Mouse (Mus musculus): Measurements from ENCODE around the gene Ifi205. TPM values are rescaled to one million over a fixed set of nuclear protein-coding genes. Genes with fewer than 3 reads are reported as not detected.
"Not testable (repeated sequence)": the region's sequence is repeated elsewhere in the genome, so short reads cannot be mapped to it uniquely, and the experiment has no call there.

Ifi205 gene
- polyA plus RNA-seq, 1 experiment from 2014 or later: 1.2 TPM

- no peaks in the 10 kb centered on the region for H3K36me3 ChIP-seq
- no peak overlapping the region for H3K4me3 ChIP-seq
- H3K27me3 ChIP-seq (ENCODE audit: insufficient read depth, poor library complexity, severe bottlenecking): no peaks in the 10 kb centered on the region
- no peaks in the 10 kb centered on the region for H3K4me1 ChIP-seq
- 86% methylated on average over 3 of the region's 3 CpGs for WGBS
- no peak overlapping the region for H3K27ac ChIP-seq
- H3K9me3 ChIP-seq: no peaks in the 10 kb centered on the region
- DNase-seq (ENCODE audit: low spot score): no peak
These were observed 6.9 kb upstream of the Ifi205 start for GRCm38 (mm10) chr1:174038480-174038879.

- Histone ChIP-seq H3K36me3 (no peaks in the 10 kb centered on the region), H3K27ac (no peak overlapping the region), H3K4me3 (no peak overlapping the region), H3K9me3 (no peaks in the 10 kb centered on the region), H3K27me3 (ENCODE audit: insufficient read depth, poor library complexity, severe bottlenecking) (no peaks in the 10 kb centered on the region), H3K4me1 (no peaks in the 10 kb centered on the region)
- DNase-seq (ENCODE audit: low spot score): no peak
- WGBS: 57% methylated on average over 4 of the region's 4 CpGs
These were observed 4.2 kb upstream of the Ifi205 start for GRCm38 (mm10) chr1:174035841-174036240.

DNA sequence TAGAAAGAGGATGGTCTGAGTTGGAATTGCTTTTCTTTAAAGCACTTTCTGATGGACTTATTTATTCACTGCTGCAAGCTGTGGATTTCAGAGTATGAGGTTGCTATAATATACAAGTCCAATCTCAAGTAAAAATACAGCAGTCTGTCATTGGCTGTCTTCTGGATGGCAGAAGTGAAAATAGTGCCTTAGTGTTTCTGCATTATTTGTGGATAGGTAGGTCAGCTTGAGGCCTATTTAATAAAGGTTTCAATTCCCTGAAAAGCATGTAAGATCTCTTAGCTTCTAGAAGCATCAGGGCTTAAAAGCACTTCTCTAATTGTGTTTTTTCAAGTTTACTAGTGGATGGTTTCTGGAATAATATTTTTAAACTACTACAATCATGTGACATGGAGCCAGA, 24.6 kb downstream of the Ifi205 start:
- not testable (repeated sequence) for DNase-seq (ENCODE audit: low spot score); H3K27ac ChIP-seq; H3K4me1 ChIP-seq; H3K4me3 ChIP-seq; H3K36me3 ChIP-seq; H3K27me3 ChIP-seq (ENCODE audit: insufficient read depth, poor library complexity, severe bottlenecking); H3K9me3 ChIP-seq

- H3K27ac ChIP-seq; H3K36me3 ChIP-seq; H3K4me3 ChIP-seq; H3K27me3 ChIP-seq (ENCODE audit: insufficient read depth, poor library complexity, severe bottlenecking); DNase-seq (ENCODE audit: low spot score); H3K9me3 ChIP-seq; H3K4me1 ChIP-seq: not testable (repeated sequence)
- WGBS: 83% methylated on average over 2 of the region's 3 CpGs
These were observed 27.1 kb downstream of the Ifi205 start for GRCm38 (mm10) chr1:174004352-174005109.

GRCm38 (mm10) chr1:173995003-173995402, 36.6 kb downstream of the Ifi205 start:
- Histone ChIP-seq H3K4me1 (no peaks in the 10 kb centered on the region), H3K4me3 (no peak overlapping the region), H3K9me3 (no peaks in the 10 kb centered on the region), H3K27me3 (ENCODE audit: insufficient read depth, poor library complexity, severe bottlenecking) (no peaks in the 10 kb centered on the region), H3K36me3 (no peaks in the 10 kb centered on the region), H3K27ac (no peak overlapping the region)
- 77% methylated on average over 4 of the region's 4 CpGs for WGBS
- DNase-seq (ENCODE audit: low spot score): no peak

GRCm38 (mm10) chr1:173982694-173983305, 48.8 kb downstream of the Ifi205 start, which contains the start of gene Ifi202b:
TSS of gene Ifi202b (minus strand) at chr1:173982744.
- not testable (repeated sequence) for H3K4me3 ChIP-seq; H3K27ac ChIP-seq; H3K4me1 ChIP-seq; H3K36me3 ChIP-seq; H3K27me3 ChIP-seq (ENCODE audit: insufficient read depth, poor library complexity, severe bottlenecking); H3K9me3 ChIP-seq; DNase-seq (ENCODE audit: low spot score)
- WGBS: 82% methylated on average over 6 of the region's 6 CpGs

GRCm38 (mm10) chr1:173981038-173981437, 50.6 kb downstream of the Ifi205 start:
- not testable (repeated sequence) for H3K27ac ChIP-seq; H3K27me3 ChIP-seq (ENCODE audit: insufficient read depth, poor library complexity, severe bottlenecking); H3K36me3 ChIP-seq; H3K4me1 ChIP-seq; H3K4me3 ChIP-seq; H3K9me3 ChIP-seq
- 7% methylated on average over 3 of the region's 3 CpGs for WGBS
- DNase-seq (ENCODE audit: low spot score): peak; percentile 78

- Histone ChIP-seq H3K4me1 (no peaks in the 10 kb centered on the region), H3K27me3 (ENCODE audit: insufficient read depth, poor library complexity, severe bottlenecking) (no peaks in the 10 kb centered on the region), H3K27ac (no peak overlapping the region), H3K36me3 (no peaks in the 10 kb centered on the region), H3K9me3 (no peaks in the 10 kb centered on the region), H3K4me3 (no peak overlapping the region)
- DNase-seq (ENCODE audit: low spot score): no peak
These were observed 54.0 kb downstream of the Ifi205 start for GRCm38 (mm10) chr1:173977622-173978021.

GRCm38 (mm10) chr1:173973111-173973510, 58.5 kb downstream of the Ifi205 start:
- DNase-seq (ENCODE audit: low spot score): no peak

More at GRCm38 (mm10) chr1:173973111-173973510, 58.5 kb downstream of the Ifi205 start:
- Histone ChIP-seq H3K4me1 (no peaks in the 10 kb centered on the region), H3K9me3 (no peaks in the 10 kb centered on the region), H3K27me3 (ENCODE audit: insufficient read depth, poor library complexity, severe bottlenecking) (no peaks in the 10 kb centered on the region), H3K36me3 (no peaks in the 10 kb centered on the region), H3K27ac (no peak overlapping the region), H3K4me3 (no peak overlapping the region)

Other genes with a start within 250 kb of the Ifi205 start
- 1.1 and 2.7 TPM in 2 replicates for gene Ifi211, start 118.8 kb downstream of the Ifi205 start, polyA plus RNA-seq (2016; fragmentation: Nextera tagmentation; extraction: Ambion mirVana)
- gene Mndal, start 89.3 kb downstream of the Ifi205 start, polyA plus RNA-seq (2016; fragmentation: Nextera tagmentation; extraction: Ambion mirVana): 0.77 and 4.1 TPM in 2 replicates
- gene Ifi203, start 89.1 kb downstream of the Ifi205 start, polyA plus RNA-seq (2016; fragmentation: Nextera tagmentation; extraction: Ambion mirVana): not detected in 2 replicates
- gene Ifi202b, start 49.1 kb downstream of the Ifi205 start, polyA plus RNA-seq (2016; fragmentation: Nextera tagmentation; extraction: Ambion mirVana): not detected in 2 replicates
- 0.13 TPM in 1 of 2 replicates, not detected in the other for gene Olfr433, start 8.9 kb upstream of the Ifi205 start, polyA plus RNA-seq (2016; fragmentation: Nextera tagmentation; extraction: Ambion mirVana)
- gene Olfr432, start 17.4 kb upstream of the Ifi205 start, polyA plus RNA-seq (2016; fragmentation: Nextera tagmentation; extraction: Ambion mirVana): not detected in 2 replicates
- not detected in 2 replicates for gene Olfr430, start 34.8 kb upstream of the Ifi205 start, polyA plus RNA-seq (2016; fragmentation: Nextera tagmentation; extraction: Ambion mirVana)
- not detected in 2 replicates for gene Olfr429, start 52.5 kb upstream of the Ifi205 start, polyA plus RNA-seq (2016; fragmentation: Nextera tagmentation; extraction: Ambion mirVana)
- not detected in 2 replicates for gene Olfr427, start 65.1 kb upstream of the Ifi205 start, polyA plus RNA-seq (2016; fragmentation: Nextera tagmentation; extraction: Ambion mirVana)
- not detected in 2 replicates for gene Olfr231, start 89.4 kb upstream of the Ifi205 start, polyA plus RNA-seq (2016; fragmentation: Nextera tagmentation; extraction: Ambion mirVana)
- gene Olfr424, start 99.7 kb upstream of the Ifi205 start, polyA plus RNA-seq (2016; fragmentation: Nextera tagmentation; extraction: Ambion mirVana): not detected in 2 replicates
- 0.09 TPM in 1 of 2 replicates, not detected in the other for gene Olfr420, start 123.8 kb upstream of the Ifi205 start, polyA plus RNA-seq (2016; fragmentation: Nextera tagmentation; extraction: Ambion mirVana)
- 3.8 and 6.7 TPM in 2 replicates for gene Spta1, start 141.0 kb upstream of the Ifi205 start, polyA plus RNA-seq (2016; fragmentation: Nextera tagmentation; extraction: Ambion mirVana)
- gene Olfr419, start 220.3 kb upstream of the Ifi205 start, polyA plus RNA-seq (2016; fragmentation: Nextera tagmentation; extraction: Ambion mirVana): not detected in 2 replicates